Mouse (Mus musculus) monocyte, adult 2 months (primary cell): Measurements from ENCODE around the gene Gm44973.
"Not testable (repeated sequence)": the region's sequence is repeated elsewhere in the genome, so short reads cannot be mapped to it uniquely, and the experiment has no call there.

Experiments used
- DNase-seq, 2 experiments: peaks; one replicate each; pipeline ENCODE4 v3.0.0; 2022; ENCODE audit warnings: low spot score in 2 of 2, low read depth in 1 of 2

Gm44973 gene

GRCm38 (mm10) chr7:5015118-5016001 is at the start of gene Gm44973:
Gm44973 (plus strand) TSS chr7:5015496.
- peak; percentile 56 to 81 for DNase-seq

- DNase-seq, result no peak
Observed at GRCm38 (mm10) chr7:4971068-4971467, 44.2 kb upstream of the Gm44973 start, which contains the start of gene Sbk3. Sbk3 (minus strand) TSS chr7:4971168.

- DNase-seq, result no peak
Observed at GRCm38 (mm10) chr7:4971710-4972109, 43.6 kb upstream of the Gm44973 start.

- no peak for DNase-seq
Observed at GRCm38 (mm10) chr7:4972321-4973047, 42.8 kb upstream of the Gm44973 start.

GRCm38 (mm10) chr7:4975455-4975854 is 39.8 kb upstream of the Gm44973 start:
- DNase-seq, result no peak

GRCm38 (mm10) chr7:4976832-4977231 is 38.5 kb upstream of the Gm44973 start:
- DNase-seq, result no peak

GRCm38 (mm10) chr7:4988250-4988649 is 27.0 kb upstream of the Gm44973 start:
- no peak for DNase-seq

GRCm38 (mm10) chr7:4993347-4993998 is 21.8 kb upstream of the Gm44973 start:
- DNase-seq, result no peak

GRCm38 (mm10) chr7:4993999-4994788 is 21.1 kb upstream of the Gm44973 start:
- no peak for DNase-seq

GRCm38 (mm10) chr7:4995268-4996002 is 19.9 kb upstream of the Gm44973 start:
- no peak for DNase-seq

- peak in 1 of 2 experiments; percentile 22 for DNase-seq
Observed at GRCm38 (mm10) chr7:4996003-4996895, 19.0 kb upstream of the Gm44973 start, which contains the start of gene Zfp579. Zfp579 (minus strand) TSS chr7:4996158.

GRCm38 (mm10) chr7:4996934-4997333 is 18.4 kb upstream of the Gm44973 start:
- DNase-seq, result no peak

- DNase-seq, result no peak
Observed at GRCm38 (mm10) chr7:4999876-5000275, 15.4 kb upstream of the Gm44973 start.

- DNase-seq, result not testable (repeated sequence)
Observed at GRCm38 (mm10) chr7:5002876-5003275, 12.4 kb upstream of the Gm44973 start.

- no peak for DNase-seq
Observed at GRCm38 (mm10) chr7:5008229-5008628, 7.1 kb upstream of the Gm44973 start.

- DNase-seq, result no peak
Observed at GRCm38 (mm10) chr7:5012681-5013513, 2.4 kb upstream of the Gm44973 start.

GRCm38 (mm10) chr7:5014251-5015117 is 812 bp upstream of the Gm44973 start, which contains the start of the genes Zfp524 and Fiz1:
Zfp524 (plus strand) TSS chr7:5014415.
Fiz1 (minus strand) TSS chr7:5014697.
- DNase-seq, result peak; percentile 88 to 96
